Mouse (Mus musculus) megakaryocyte, embryonic 14.5 days (primary cell): ENCODE data around the gene Slc39a7. TPM values are rescaled to one million over a fixed set of nuclear protein-coding genes. Genes with fewer than 3 reads are reported as not detected.

Experiments used
- H3K27me3 ChIP-seq: replicated peaks from 2 replicates; pipeline ENCODE3; 2012; ENCODE audit warnings: inconsistent platforms
- H3K36me3 ChIP-seq: replicated peaks from 2 replicates; pipeline ENCODE3; 2012; ENCODE audit warnings: low read length, inconsistent platforms, mixed read lengths
- H3K4me1 ChIP-seq: 2 replicates; pipeline ENCODE4 v1.6.1; 2012; ENCODE audit warnings: inconsistent platforms
- H3K4me3 ChIP-seq: replicated peaks from 2 replicates; pipeline ENCODE3; 2012; ENCODE audit warnings: moderate library complexity, mild to moderate bottlenecking, inconsistent platforms
- H3K9me3 ChIP-seq: 2 replicates; pipeline ENCODE4 v1.6.1; 2012; ENCODE audit warnings: inconsistent platforms
- FLI1 ChIP-seq: IDR thresholded peaks from 2 replicates; pipeline ENCODE4 v1.6.1; 2012; ENCODE audit warnings: low read length, inconsistent platforms, mixed read lengths
- GATA1 ChIP-seq: IDR thresholded peaks from 3 replicates; pipeline ENCODE4 v1.6.1; 2012; ENCODE audit warnings: mixed read lengths, low read length, inconsistent platforms, borderline replicate concordance
- polyA plus RNA-seq: library from polyadenylated mRNA; stranded (reverse); fragments of >175 nt; gene quantifications from 2 replicates; pipeline ENCODE4 v1.2.3, GENCODE M21; 2012; ENCODE audit warnings: low replicate concordance; ENCODE audit not compliant: insufficient read depth

The Slc39a7 gene
- 63.6 and 95.7 TPM in 2 replicates for polyA plus RNA-seq

GRCm38 (mm10) chr17:34031465-34032173 is at the start of gene Slc39a7, which contains the start of gene Rxrb:
Gene Slc39a7 (minus strand): TSS chr17:34031682.
Gene Rxrb (plus strand): TSS chr17:34031812.
- H3K36me3 ChIP-seq, result peaks cover 60% of the 10 kb centered on the region
- peaks cover 66% of the 10 kb centered on the region for H3K4me1 ChIP-seq
- TF ChIP-seq GATA1 (no peak), FLI1 (no peak)
- no peaks in the 10 kb centered on the region for H3K9me3 ChIP-seq
- peak within 1 kb of the TSS; percentile 92 for H3K4me3 ChIP-seq
- H3K27me3 ChIP-seq, result no peaks in the 10 kb centered on the region

DNA sequence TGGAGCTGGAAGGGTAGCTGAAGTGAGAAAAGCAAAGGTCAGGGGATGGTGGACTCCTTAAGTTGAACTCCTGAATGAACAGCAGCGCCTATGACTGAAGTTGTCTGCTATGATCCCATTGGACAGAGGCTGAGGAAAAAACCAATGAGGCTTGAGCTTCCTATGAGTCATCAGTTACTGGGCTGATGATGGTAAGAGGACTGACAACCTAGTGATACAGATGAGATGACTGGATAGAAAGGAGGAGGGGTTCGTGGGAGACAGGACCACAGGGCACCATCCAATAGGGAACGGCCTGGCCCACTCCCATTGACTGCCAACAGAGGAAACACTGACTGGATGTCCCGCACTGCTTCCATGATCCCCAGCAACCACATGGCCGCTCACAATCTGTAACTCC is 48.1 kb upstream of the Slc39a7 start:
- H3K4me1 ChIP-seq, result peaks cover 17% of the 10 kb centered on the region
- H3K27me3 ChIP-seq, result peaks cover 26% of the 10 kb centered on the region
- TF ChIP-seq GATA1, result no peak
- TF ChIP-seq FLI1, result no peak
- no peaks in the 10 kb centered on the region; the same call in 1 of the 2 replicates for H3K9me3 ChIP-seq
- H3K4me3 ChIP-seq, result no peak overlapping the region
- no peaks in the 10 kb centered on the region for H3K36me3 ChIP-seq

DNA sequence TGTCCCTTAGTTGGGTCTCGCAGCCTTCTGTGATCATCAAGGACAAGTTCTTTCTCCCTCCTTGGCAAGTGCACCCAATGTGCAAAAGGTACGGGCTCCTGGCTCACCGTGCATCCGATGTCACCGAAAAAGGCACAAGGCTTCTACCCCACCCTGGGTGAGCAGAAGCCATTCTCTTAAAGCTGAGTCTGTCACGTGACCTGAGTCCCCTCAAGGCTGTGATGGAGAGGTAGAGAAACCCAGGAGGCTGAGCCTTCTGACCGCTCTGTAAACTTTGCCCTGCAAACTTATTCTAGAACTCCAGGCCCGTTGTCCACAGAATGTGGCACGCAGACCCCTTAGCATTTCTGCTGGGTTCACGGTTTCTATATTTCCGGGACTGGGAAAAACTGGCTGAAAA is 47.5 kb upstream of the Slc39a7 start:
- TF ChIP-seq GATA1 (no peak), FLI1 (no peak)
- H3K9me3 ChIP-seq, result no peaks in the 10 kb centered on the region; the same call in 1 of the 2 replicates
- H3K4me1 ChIP-seq, result peaks cover 17% of the 10 kb centered on the region
- H3K4me3 ChIP-seq, result no peak overlapping the region
- peaks cover 28% of the 10 kb centered on the region for H3K27me3 ChIP-seq
- no peaks in the 10 kb centered on the region for H3K36me3 ChIP-seq

DNA sequence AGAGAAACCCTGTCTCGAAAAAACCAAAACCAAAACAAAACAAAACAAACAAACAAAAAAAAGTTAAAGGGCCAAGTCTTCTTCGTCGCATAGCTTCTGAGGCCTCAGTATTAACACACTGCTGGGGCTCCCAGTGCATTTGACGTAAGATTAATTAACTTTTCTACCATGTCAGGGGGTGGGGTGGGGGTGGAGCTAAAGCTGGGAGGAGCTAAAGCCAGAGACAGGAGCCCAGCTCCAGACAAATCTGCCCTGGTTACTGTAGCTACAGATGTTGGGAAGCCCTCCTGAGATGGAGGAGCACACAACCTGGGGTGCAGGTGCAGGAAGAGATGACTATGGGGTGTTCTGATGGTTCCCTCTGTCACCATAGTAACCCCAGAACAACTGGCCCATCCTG is 46.7 kb upstream of the Slc39a7 start:
- H3K27me3 ChIP-seq, result peaks cover 31% of the 10 kb centered on the region
- H3K4me1 ChIP-seq, result peaks cover 25% of the 10 kb centered on the region
- H3K9me3 ChIP-seq, result peaks cover 6% of the 10 kb centered on the region
- no peak overlapping the region for H3K4me3 ChIP-seq
- no peak for TF ChIP-seq FLI1
- TF ChIP-seq GATA1, result no peak
- no peaks in the 10 kb centered on the region for H3K36me3 ChIP-seq

DNA sequence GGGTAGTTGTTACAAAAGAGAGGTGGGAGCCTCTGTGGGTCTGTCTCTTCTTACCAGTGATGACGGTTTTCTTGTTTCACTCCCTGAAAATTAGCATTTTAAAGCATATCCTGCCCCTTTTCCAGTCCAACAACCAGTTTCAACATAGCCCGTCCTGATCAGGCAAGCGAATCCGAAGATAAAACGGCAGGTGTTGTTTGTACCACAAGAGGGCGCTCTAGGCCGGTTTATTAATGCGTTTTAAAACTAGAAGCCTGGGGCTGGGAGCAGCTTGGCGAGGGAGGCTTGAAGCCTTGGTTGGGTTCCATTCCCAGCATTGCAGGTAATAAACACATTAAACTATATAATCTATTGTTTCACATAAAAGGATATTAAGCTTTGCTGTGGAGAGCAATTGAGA is 46.1 kb upstream of the Slc39a7 start:
- H3K27me3 ChIP-seq, result peaks cover 31% of the 10 kb centered on the region
- peaks cover 6% of the 10 kb centered on the region for H3K9me3 ChIP-seq
- TF ChIP-seq FLI1 (no peak), GATA1 (no peak)
- H3K36me3 ChIP-seq, result no peaks in the 10 kb centered on the region
- peaks cover 31% of the 10 kb centered on the region for H3K4me1 ChIP-seq
- H3K4me3 ChIP-seq, result peak overlapping the region; percentile 18

DNA sequence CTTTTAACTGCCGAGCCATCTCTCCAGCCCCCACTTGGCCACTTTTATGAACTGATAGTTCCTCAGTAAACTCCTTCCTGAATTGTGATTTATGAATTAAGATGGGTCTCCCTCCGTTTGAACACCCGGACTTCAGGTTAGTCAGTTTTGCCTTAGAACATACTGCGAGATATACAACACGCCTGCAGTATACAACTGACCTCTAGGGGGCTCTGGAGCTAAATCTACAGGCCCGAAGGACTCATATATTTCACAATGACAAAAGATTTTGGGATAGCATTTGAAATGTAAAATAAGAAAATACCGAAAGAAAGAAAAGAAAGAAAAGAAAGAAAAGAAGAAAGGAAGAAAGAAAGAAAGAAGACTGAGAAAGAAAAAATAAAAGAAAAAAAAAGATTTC is 43.8 kb upstream of the Slc39a7 start:
- peaks cover 46% of the 10 kb centered on the region for H3K4me1 ChIP-seq
- TF ChIP-seq FLI1 (no peak), GATA1 (no peak)
- no peak overlapping the region for H3K4me3 ChIP-seq
- peaks cover 29% of the 10 kb centered on the region for H3K27me3 ChIP-seq
- peaks cover 11% of the 10 kb centered on the region for H3K36me3 ChIP-seq
- peaks cover 27% of the 10 kb centered on the region for H3K9me3 ChIP-seq

DNA sequence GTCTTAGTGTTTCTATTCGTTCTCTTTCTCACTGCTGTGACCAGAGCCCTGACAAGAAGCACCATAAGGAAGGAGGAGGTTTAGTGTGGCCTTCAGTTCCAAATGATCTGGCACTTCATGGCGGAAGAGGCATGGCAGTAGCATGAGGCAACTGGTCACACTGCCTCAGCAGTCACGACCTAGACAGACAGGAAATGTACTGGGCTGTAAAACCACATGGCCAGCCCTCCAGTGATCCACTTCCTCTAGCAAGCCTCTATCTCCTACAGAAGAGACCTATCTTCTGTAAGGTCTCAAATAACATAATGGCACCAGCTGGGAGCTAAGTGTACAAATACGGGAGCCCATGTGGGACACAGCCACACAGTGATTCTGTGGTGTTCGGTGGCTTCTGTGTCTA is 40.6 kb upstream of the Slc39a7 start:
- Histone ChIP-seq H3K9me3 (peaks cover 28% of the 10 kb centered on the region), H3K27me3 (peaks cover 23% of the 10 kb centered on the region), H3K36me3 (peaks cover 11% of the 10 kb centered on the region), H3K4me1 (peaks cover 54% of the 10 kb centered on the region), H3K4me3 (peak overlapping the region; percentile 78)
- no peak for TF ChIP-seq GATA1
- TF ChIP-seq FLI1, result no peak

- Histone ChIP-seq H3K9me3 (peaks cover 27% of the 10 kb centered on the region), H3K4me1 (peaks cover 50% of the 10 kb centered on the region), H3K4me3 (no peak overlapping the region), H3K36me3 (peaks cover 31% of the 10 kb centered on the region), H3K27me3 (peaks cover 8% of the 10 kb centered on the region)
- TF ChIP-seq FLI1 (no peak), GATA1 (no peak)
Measured at GRCm38 (mm10) chr17:34068864-34069263, 37.4 kb upstream of the Slc39a7 start.

DNA sequence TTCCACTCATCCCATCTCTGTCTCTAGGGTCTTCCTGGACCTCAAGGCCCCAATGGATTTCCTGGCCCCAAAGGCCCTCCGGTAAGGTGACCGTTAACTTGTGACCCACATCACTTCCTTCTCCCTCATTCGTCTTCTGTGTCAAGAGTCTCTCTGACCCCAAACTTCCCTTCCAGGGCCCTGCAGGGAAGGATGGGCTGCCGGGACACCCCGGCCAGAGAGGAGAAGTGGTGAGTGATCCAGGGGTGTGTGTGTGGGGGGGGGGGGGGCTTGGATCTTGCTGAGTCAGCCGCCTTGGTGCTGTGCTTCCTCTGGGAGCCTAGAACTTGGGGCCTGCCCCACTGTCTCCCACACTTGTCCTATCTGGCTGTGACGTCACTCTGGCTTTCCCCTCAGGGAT is 25.7 kb upstream of the Slc39a7 start:
- Histone ChIP-seq H3K27me3 (peaks cover 15% of the 10 kb centered on the region), H3K36me3 (peaks cover 96% of the 10 kb centered on the region), H3K9me3 (no peaks in the 10 kb centered on the region), H3K4me1 (peaks cover 19% of the 10 kb centered on the region; the same call in 1 of the 2 replicates), H3K4me3 (no peak overlapping the region)
- no peak for TF ChIP-seq GATA1
- TF ChIP-seq FLI1, result no peak

- Histone ChIP-seq H3K36me3 (peaks cover 86% of the 10 kb centered on the region), H3K4me1 (peaks cover 18% of the 10 kb centered on the region), H3K27me3 (peaks cover under 1% of the 10 kb centered on the region), H3K9me3 (peaks cover 22% of the 10 kb centered on the region), H3K4me3 (no peak overlapping the region)
- TF ChIP-seq GATA1, result no peak
- TF ChIP-seq FLI1, result 0 out of 2 replicates have a peak, but pooled peaks have one; percentile 52
Measured at GRCm38 (mm10) chr17:34047404-34048050, 16.0 kb upstream of the Slc39a7 start.
